Mouse (Mus musculus) MEL (cell line): ENCODE data around the gene Ptprn2. TPM values are rescaled to one million over a fixed set of nuclear protein-coding genes. Genes with fewer than 3 reads are reported as not detected.
A peak's percentile ranks its signal among the peaks of the same experiment; 100 is the strongest.

ENCODE experiments used
- DNase-seq: peaks from one replicate; pipeline ENCODE4 v3.0.0; 2011; ENCODE audit warnings: low read depth, low spot score
- H3K27ac ChIP-seq: 2 replicates; pipeline ENCODE4 v1.5.1; 2012; ENCODE audit warnings: low read depth, mild to moderate bottlenecking, control low read depth, low read length, moderate library complexity; ENCODE audit not compliant: control insufficient read depth
- H3K27me3 ChIP-seq, 2 experiments: fragments of 150-350 bp in 1 of 2; sonication (generic) in 1 of 2; 2 replicates each; pipeline ENCODE4 v1.6.1; 2012; ENCODE audit warnings: low read length in 2 of 2, mild to moderate bottlenecking in 2 of 2, improper control_type of control experiment in 1 of 2, moderate library complexity in 1 of 2; ENCODE audit not compliant: insufficient read depth in 2 of 2, control insufficient read depth in 1 of 2
- H3K36me3 ChIP-seq, 2 experiments: 2 replicates each; pipeline ENCODE4 v1.6.1; 2012 to 2014; ENCODE audit warnings: low read length in 2 of 2, improper control_type of control experiment in 1 of 2, inconsistent platforms in 1 of 2, mild to moderate bottlenecking in 1 of 2; ENCODE audit not compliant: insufficient read depth in 2 of 2, control insufficient read depth in 1 of 2
- H3K4me1 ChIP-seq, 2 experiments: fragments of 150-350 bp in 1 of 2; sonication (generic) in 1 of 2; 2 replicates each; pipeline ENCODE4 v1.6.1; 2012; ENCODE audit warnings: low read length in 2 of 2, improper control_type of control experiment in 1 of 2, mild to moderate bottlenecking in 1 of 2; ENCODE audit not compliant: insufficient read depth in 2 of 2, control insufficient read depth in 1 of 2
- H3K4me3 ChIP-seq, 2 experiments: fragments of 150-350 bp in 1 of 2; sonication (generic) in 1 of 2; 2 replicates each; pipeline ENCODE4 v1.5.1; 2012; ENCODE audit warnings: low read depth in 2 of 2, low read length in 2 of 2, mild to moderate bottlenecking in 2 of 2, moderate library complexity in 2 of 2, control low read depth in 1 of 2, improper control_type of control experiment in 1 of 2; ENCODE audit not compliant: control insufficient read depth in 1 of 2, insufficient read depth in 1 of 2
- H3K79me2 ChIP-seq: 2 replicates; pipeline ENCODE4 v1.6.1; 2012; ENCODE audit warnings: mild to moderate bottlenecking, low read length, moderate library complexity; ENCODE audit not compliant: control insufficient read depth, poor library complexity, insufficient read depth
- H3K9ac ChIP-seq: 2 replicates; pipeline ENCODE4 v1.6.1; 2012; ENCODE audit warnings: low read depth, mild to moderate bottlenecking, control low read depth, low read length, moderate library complexity; ENCODE audit not compliant: control insufficient read depth, poor library complexity, severe bottlenecking
- H3K9me3 ChIP-seq: fragments of 150-350 bp; sonication (generic); replicated peaks from 2 replicates; pipeline ENCODE4 v1.6.1; 2012; ENCODE audit warnings: mild to moderate bottlenecking, low read length, improper control_type of control experiment, moderate library complexity; ENCODE audit not compliant: insufficient read depth
- BHLHE40 ChIP-seq: IDR thresholded peaks from 2 replicates; pipeline ENCODE4 v1.6.1; 2012; ENCODE audit warnings: low read depth, mild to moderate bottlenecking, inconsistent platforms, low read length, improper control_type of control experiment, borderline replicate concordance
- CHD1 ChIP-seq: IDR thresholded peaks from 2 replicates; pipeline ENCODE4 v1.6.1; 2012; ENCODE audit warnings: low read depth, mild to moderate bottlenecking, inconsistent platforms, low read length, improper control_type of control experiment
- CHD2 ChIP-seq: IDR thresholded peaks from 2 replicates; pipeline ENCODE4 v1.6.1; 2011; ENCODE audit warnings: low read length, improper control_type of control experiment
- CTCF ChIP-seq, 3 experiments: IDR thresholded peaks in 2 of 3; conservative IDR thresholded peaks in 1 of 3; 2 replicates each; pipeline ENCODE4 v1.5.1; 2011 to 2012; ENCODE audit warnings: low read length in 3 of 3, low read depth in 2 of 3, mild to moderate bottlenecking in 2 of 3, improper control_type of control experiment in 1 of 3, inconsistent platforms in 1 of 3, mixed read lengths in 1 of 3, moderate library complexity in 1 of 3; ENCODE audit not compliant: control insufficient read depth in 1 of 3, insufficient read depth in 1 of 3, poor library complexity in 1 of 3, severe bottlenecking in 1 of 3
- ETS1 ChIP-seq: IDR thresholded peaks from 2 replicates; pipeline ENCODE4 v1.6.1; 2012; ENCODE audit warnings: low read depth, mild to moderate bottlenecking, inconsistent platforms, low read length, improper control_type of control experiment, moderate library complexity
- GABPA ChIP-seq: IDR thresholded peaks from 2 replicates; pipeline ENCODE4 v1.6.1; 2012; ENCODE audit warnings: low read depth, mild to moderate bottlenecking, inconsistent platforms, low read length, improper control_type of control experiment, moderate library complexity
- HCFC1 ChIP-seq: IDR thresholded peaks from 2 replicates; pipeline ENCODE4 v1.6.1; 2012; ENCODE audit warnings: low read depth, mild to moderate bottlenecking, inconsistent platforms, low read length, improper control_type of control experiment, moderate library complexity
- MAX ChIP-seq: IDR thresholded peaks from 2 replicates; pipeline ENCODE4 v1.6.1; 2011; ENCODE audit warnings: low read length, improper control_type of control experiment
- MEF2A ChIP-seq: IDR thresholded peaks from 2 replicates; pipeline ENCODE4 v1.6.1; 2014; ENCODE audit warnings: low read depth, mild to moderate bottlenecking, inconsistent platforms, low read length, improper control_type of control experiment; ENCODE audit not compliant: poor library complexity, insufficient replicate concordance, severe bottlenecking; ENCODE audit errors: extremely low read depth
- NELFE ChIP-seq: IDR thresholded peaks from 2 replicates; pipeline ENCODE4 v1.6.1; 2011; ENCODE audit warnings: low read depth, low read length, improper control_type of control experiment
- POLR2AphosphoS2 ChIP-seq: IDR thresholded peaks from 2 replicates; pipeline ENCODE4 v1.6.1; 2011; ENCODE audit warnings: low read length, improper control_type of control experiment
- POLR2AphosphoS5 ChIP-seq: IDR thresholded peaks from 2 replicates; pipeline ENCODE4 v1.6.1; 2012; ENCODE audit warnings: low read depth, borderline replicate concordance, mild to moderate bottlenecking, inconsistent platforms, low read length, moderate library complexity, mixed read lengths
- RAD21 ChIP-seq: IDR thresholded peaks from 2 replicates; pipeline ENCODE4 v1.6.1; 2011; ENCODE audit warnings: mild to moderate bottlenecking, low read depth, low read length, improper control_type of control experiment
- TAL1 ChIP-seq: IDR thresholded peaks from 2 replicates; pipeline ENCODE4 v1.6.1; 2012; ENCODE audit warnings: mild to moderate bottlenecking, inconsistent platforms, low read length, moderate library complexity, mixed read lengths
- TCF12 ChIP-seq: IDR thresholded peaks from 2 replicates; pipeline ENCODE4 v1.6.1; 2014; ENCODE audit warnings: low read depth, mild to moderate bottlenecking, inconsistent platforms, low read length, improper control_type of control experiment, moderate library complexity
- USF1 ChIP-seq: IDR thresholded peaks from 2 replicates; pipeline ENCODE4 v1.6.1; 2014; ENCODE audit warnings: low read depth, mild to moderate bottlenecking, inconsistent platforms, low read length, improper control_type of control experiment, moderate library complexity
- ZMIZ1 ChIP-seq: IDR thresholded peaks from 2 replicates; pipeline ENCODE4 v1.6.1; 2012; ENCODE audit warnings: low read depth, mild to moderate bottlenecking, inconsistent platforms, low read length, improper control_type of control experiment, moderate library complexity
- ZNF384 ChIP-seq: IDR thresholded peaks from 2 replicates; pipeline ENCODE4 v1.6.1; 2012; ENCODE audit warnings: low read depth, mild to moderate bottlenecking, inconsistent platforms, low read length, improper control_type of control experiment
- polyA plus RNA-seq, 2 experiments: library from polyadenylated mRNA; stranded (reverse) in 1 of 2; unstranded in 1 of 2; fragments of >175 nt in 1 of 2; fragments of >200 nt in 1 of 2; gene quantifications; 2 replicates each; pipeline versions ENCODE4 v1.2.1 to v1.2.4; 2012; ENCODE audit warnings: low replicate concordance in 2 of 2, low read depth in 1 of 2; ENCODE audit not compliant: insufficient read length in 2 of 2, insufficient read depth in 1 of 2, missing spikeins in 1 of 2
- total RNA-seq: library from RNA; depleted of rRNA; stranded (reverse); fragments of 300-350 nt; gene quantifications from 2 replicates; pipeline ENCODE4 v1.2.3, GENCODE M21; 2012

The Ptprn2 gene
- total and polyA plus RNA-seq, 3 experiments = not detected

DNA sequence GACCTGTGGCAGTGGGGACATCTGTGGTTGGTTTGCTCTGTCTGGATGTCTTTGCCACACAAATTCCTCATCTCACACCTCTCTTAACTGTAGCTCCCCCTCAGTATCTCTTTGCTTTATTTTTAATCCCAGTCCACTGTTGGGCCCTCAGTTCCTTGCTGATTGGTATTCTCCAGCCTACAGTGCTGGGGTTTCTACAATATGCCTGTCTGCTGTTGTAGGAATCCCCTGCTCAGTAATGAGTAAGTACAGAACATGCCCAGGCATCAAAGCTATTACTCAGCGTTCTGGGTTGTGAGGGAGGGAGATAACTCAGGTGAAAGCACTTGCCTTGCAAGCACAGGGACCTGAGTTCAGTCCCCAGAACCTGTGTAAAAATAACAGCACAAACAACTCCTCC, 81.2 kb downstream of the Ptprn2 start:
- no peak overlapping the region for H3K9ac ChIP-seq
- no peaks in the 10 kb centered on the region for H3K79me2 ChIP-seq
- H3K9me3 ChIP-seq = no peaks in the 10 kb centered on the region
- DNase-seq = no peak
- no peak overlapping the region for H3K4me3 ChIP-seq
- H3K36me3 ChIP-seq = no peaks in the 10 kb centered on the region
- no peak for TF ChIP-seq ZMIZ1
- TF ChIP-seq BHLHE40 = no peak
- TF ChIP-seq NELFE = no peak
- TF ChIP-seq MEF2A = no peak
- TF ChIP-seq RAD21 = no peak
- TF ChIP-seq ETS1 = no peak
- no peak for TF ChIP-seq CHD1
- TF ChIP-seq TAL1 = no peak
- TF ChIP-seq GABPA = no peak
- no peak for TF ChIP-seq HCFC1
- TF ChIP-seq CHD2 = no peak
- no peak for TF ChIP-seq POLR2AphosphoS2
- TF ChIP-seq USF1 = no peak
- no peak for TF ChIP-seq CTCF (IDR thresholded peaks at IDR 0.05 in 2 of 3, conservative IDR thresholded peaks at IDR 0.05 in 1 of 3; ENCODE audit: control insufficient read depth in 1 of 3, insufficient read depth in 1 of 3, low read depth in 2 of 3, low read length in 3 of 3, poor library complexity in 1 of 3, severe bottlenecking in 1 of 3)
- no peak for TF ChIP-seq ZNF384
- TF ChIP-seq TCF12 = no peak
- H3K27me3 ChIP-seq = no peaks in the 10 kb centered on the region
- H3K4me1 ChIP-seq = no peaks in the 10 kb centered on the region
- H3K27ac ChIP-seq = no peak overlapping the region

DNA sequence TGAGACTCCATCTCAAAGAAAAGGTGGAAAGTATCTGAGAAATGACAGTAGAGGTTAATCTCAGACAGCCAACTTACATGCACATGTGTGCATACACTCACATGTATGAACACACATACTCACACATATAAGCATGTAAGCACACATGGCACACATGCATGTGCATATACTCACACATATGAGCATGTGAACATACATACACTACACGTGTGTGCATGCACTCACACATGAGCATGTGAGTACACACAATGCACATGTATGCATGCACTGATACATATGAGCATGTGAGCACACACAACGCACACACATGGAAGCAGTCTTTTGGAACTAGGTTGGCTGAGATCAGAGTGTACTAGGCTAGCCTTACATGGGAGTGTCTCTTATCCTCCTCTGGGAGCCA, 81.7 kb downstream of the Ptprn2 start:
- Histone ChIP-seq H3K36me3 (no peaks in the 10 kb centered on the region), H3K4me3 (no peak overlapping the region), H3K27ac (no peak overlapping the region), H3K27me3 (no peaks in the 10 kb centered on the region), H3K4me1 (no peaks in the 10 kb centered on the region), H3K79me2 (no peaks in the 10 kb centered on the region), H3K9ac (no peak overlapping the region), H3K9me3 (no peaks in the 10 kb centered on the region)
- peak; percentile 91; the same call in 1 of the 2 replicates for TF ChIP-seq POLR2AphosphoS5
- TF ChIP-seq CTCF (IDR thresholded peaks at IDR 0.05 in 2 of 3, conservative IDR thresholded peaks at IDR 0.05 in 1 of 3; ENCODE audit: control insufficient read depth in 1 of 3, insufficient read depth in 1 of 3, low read depth in 2 of 3, low read length in 3 of 3, poor library complexity in 1 of 3, severe bottlenecking in 1 of 3) = no peak
- TF ChIP-seq MAX = peak; percentile 32; the same call in 1 of the 2 replicates
- DNase-seq = no peak
